Mouse (Mus musculus) kidney, adult 18-20 months (tissue): ENCODE data around the gene Dynll2.
"Not testable (repeated sequence)": the region's sequence is repeated elsewhere in the genome, so short reads cannot be mapped to it uniquely, and the experiment has no call there.

ENCODE experiments used
- DNase-seq: peaks from one replicate; pipeline ENCODE4 v3.0.0; 2021

Gene Dynll2

GRCm38 (mm10) chr11:87986141-87986741 is 1.1 kb downstream of the Dynll2 start:
- peak; percentile 80 for DNase-seq

GRCm38 (mm10) chr11:87985643-87986042 is 1.7 kb downstream of the Dynll2 start:
- no peak for DNase-seq

- no peak for DNase-seq
Measured at GRCm38 (mm10) chr11:87984571-87984970, 2.8 kb downstream of the Dynll2 start.

- no peak for DNase-seq
Measured at GRCm38 (mm10) chr11:87978905-87979304, 8.4 kb downstream of the Dynll2 start.

- DNase-seq, result not testable (repeated sequence)
Measured at GRCm38 (mm10) chr11:87977021-87977420, 10.3 kb downstream of the Dynll2 start.

GRCm38 (mm10) chr11:87974477-87975181 is 12.7 kb downstream of the Dynll2 start:
- DNase-seq, result peak; percentile 57

GRCm38 (mm10) chr11:87973559-87974305 is 13.6 kb downstream of the Dynll2 start:
- no peak for DNase-seq

GRCm38 (mm10) chr11:87972829-87973228 is 14.5 kb downstream of the Dynll2 start:
- DNase-seq, result no peak

GRCm38 (mm10) chr11:87968356-87969122 is 18.8 kb downstream of the Dynll2 start:
- DNase-seq, result no peak

- DNase-seq, result peak; percentile 91
Measured at GRCm38 (mm10) chr11:87967692-87968289, 19.5 kb downstream of the Dynll2 start.

GRCm38 (mm10) chr11:87966214-87966613 is 21.1 kb downstream of the Dynll2 start:
- DNase-seq, result no peak

GRCm38 (mm10) chr11:87965293-87965692 is 22.0 kb downstream of the Dynll2 start:
- no peak for DNase-seq

GRCm38 (mm10) chr11:87957066-87957465 is 30.3 kb downstream of the Dynll2 start:
- DNase-seq, result no peak

- no peak for DNase-seq
Measured at GRCm38 (mm10) chr11:87955144-87955543, 32.2 kb downstream of the Dynll2 start.

- DNase-seq, result no peak
Measured at GRCm38 (mm10) chr11:87949990-87950389, 37.3 kb downstream of the Dynll2 start.

GRCm38 (mm10) chr11:87935467-87935866 is 51.9 kb downstream of the Dynll2 start:
- no peak for DNase-seq

GRCm38 (mm10) chr11:87933731-87934130 is 53.6 kb downstream of the Dynll2 start:
- DNase-seq, result no peak

GRCm38 (mm10) chr11:87930348-87930747 is 57.0 kb downstream of the Dynll2 start:
- no peak for DNase-seq
